Mouse (Mus musculus) heart, postnatal 25 days (tissue): ENCODE measurements around the gene Kcne4. TPM values are rescaled to one million over a fixed set of nuclear protein-coding genes. Genes with fewer than 3 reads are reported as not detected.
"Not testable (repeated sequence)": the region's sequence is repeated elsewhere in the genome, so short reads cannot be mapped to it uniquely, and the experiment has no call there.

ENCODE experiments used
- DNase-seq: peaks from one replicate; pipeline ENCODE4 v3.0.0; 2022; ENCODE audit warnings: low spot score
- intact Hi-C: fragments of 180-260 bp; cut with DNase I; formaldehyde crosslinking; loops from one replicate; pipeline ENCODE4 v1.15.1; 2025
- total RNA-seq, 2 experiments: library from RNA; stranded (reverse); gene quantifications; 2 replicates each; pipeline ENCODE4 v1.2.3; 2021

The Kcne4 gene
- total RNA-seq, result 1 to 10 TPM; 1.2 to 2.1 TPM

- intact Hi-C loops, result loop anchor here (10.0 kb wide), 1 partner anchor 72 kb away; no protein-coding TSS in a partner anchor
- no peak for DNase-seq
Measured at GRCm38 (mm10) chr1:78816639-78817038, at the start of gene Kcne4. Gene Kcne4, plus strand, starts transcription at chr1:78816758.

GRCm38 (mm10) chr1:78781899-78782298, 34.7 kb upstream of the Kcne4 start:
- DNase-seq, result no peak
- intact Hi-C loops, result no loop called here

GRCm38 (mm10) chr1:78784936-78785335, 31.6 kb upstream of the Kcne4 start:
- intact Hi-C loops, DNase-seq: not testable (repeated sequence)

- no peak for DNase-seq
- intact Hi-C loops, result no loop called here
Measured at GRCm38 (mm10) chr1:78789744-78790143, 26.8 kb upstream of the Kcne4 start.

GRCm38 (mm10) chr1:78807428-78807827, 9.1 kb upstream of the Kcne4 start:
- intact Hi-C loops, result no loop called here
- DNase-seq, result no peak

- no peak for DNase-seq
- intact Hi-C loops, result loop anchor here (10.0 kb wide), 1 partner anchor 65 kb away; no protein-coding TSS in a partner anchor
Measured at GRCm38 (mm10) chr1:78809819-78810218, 6.7 kb upstream of the Kcne4 start.

GRCm38 (mm10) chr1:78810904-78811303, 5.7 kb upstream of the Kcne4 start:
- DNase-seq, result no peak
- intact Hi-C loops, result loop anchor here (10.0 kb wide), 1 partner anchor 66 kb away; no protein-coding TSS in a partner anchor

GRCm38 (mm10) chr1:78811975-78812490, 4.5 kb upstream of the Kcne4 start:
- intact Hi-C loops, result loop anchor here (10.0 kb wide), 1 partner anchor 67 kb away; no protein-coding TSS in a partner anchor

GRCm38 (mm10) chr1:78817756-78818155, 1.2 kb downstream of the Kcne4 start:
- DNase-seq, result no peak
- intact Hi-C loops, result loop anchor here (10.0 kb wide), 1 partner anchor 73 kb away; no protein-coding TSS in a partner anchor

More at GRCm38 (mm10) chr1:78811975-78812490, 4.5 kb upstream of the Kcne4 start:
- DNase-seq, result no peak

- DNase-seq, result peak; percentile 10
- intact Hi-C loops, result loop anchor here (10.0 kb wide), 1 partner anchor 74 kb away; no protein-coding TSS in a partner anchor
Measured at GRCm38 (mm10) chr1:78818630-78819526, 2.3 kb downstream of the Kcne4 start.

- DNase-seq, result peak; percentile 45
- intact Hi-C loops, result loop anchor here (10.0 kb wide), 1 partner anchor 75 kb away; no protein-coding TSS in a partner anchor
Measured at GRCm38 (mm10) chr1:78819592-78819991, 3.0 kb downstream of the Kcne4 start.

GRCm38 (mm10) chr1:78820176-78820575, 3.6 kb downstream of the Kcne4 start:
- DNase-seq, result peak; percentile 61
- intact Hi-C loops, result loop anchor here (5.0 kb wide), 1 partner anchor 42 kb away; no protein-coding TSS in a partner anchor

GRCm38 (mm10) chr1:78821111-78821510, 4.6 kb downstream of the Kcne4 start:
- intact Hi-C loops, result loop anchor here (5.0 kb wide), 1 partner anchor 41 kb away; no protein-coding TSS in a partner anchor
- no peak for DNase-seq

- intact Hi-C loops, result loop anchor here (5.0 kb wide), 1 partner anchor 40 kb away; no protein-coding TSS in a partner anchor
- no peak for DNase-seq
Measured at GRCm38 (mm10) chr1:78821733-78822430, 5.3 kb downstream of the Kcne4 start.

GRCm38 (mm10) chr1:78825246-78825645, 8.7 kb downstream of the Kcne4 start:
- intact Hi-C loops, result no loop called here
- no peak for DNase-seq

GRCm38 (mm10) chr1:78838468-78838867, 21.9 kb downstream of the Kcne4 start:
- no peak for DNase-seq
- intact Hi-C loops, result no loop called here

GRCm38 (mm10) chr1:78840769-78841168, 24.2 kb downstream of the Kcne4 start:
- DNase-seq, result no peak

GRCm38 (mm10) chr1:78845661-78846060, 29.1 kb downstream of the Kcne4 start:
- DNase-seq, result no peak
- intact Hi-C loops, result loop anchor here (5.0 kb wide), 1 partner anchor 118 kb away; no protein-coding TSS in a partner anchor

More at GRCm38 (mm10) chr1:78840769-78841168, 24.2 kb downstream of the Kcne4 start:
- intact Hi-C loops, result no loop called here

- DNase-seq, result no peak
- intact Hi-C loops, result loop anchor here (5.0 kb wide), 1 partner anchor 119 kb away; no protein-coding TSS in a partner anchor
Measured at GRCm38 (mm10) chr1:78846471-78846870, 29.9 kb downstream of the Kcne4 start.
